Mouse (Mus musculus) hematopoietic stem cell, adult 5-6 weeks (primary cell): ENCODE measurements around the gene Chaf1a. TPM values are rescaled to one million over a fixed set of nuclear protein-coding genes. Genes with fewer than 3 reads are reported as not detected.
"Not testable (repeated sequence)": the region's sequence is repeated elsewhere in the genome, so short reads cannot be mapped to it uniquely, and the experiment has no call there.

Experiments
- ATAC-seq, 2 experiments: fragments of 125-278 bp in 1 of 2; replicated peaks in 1 of 2; 2 replicates each; pipeline ENCODE4 v1.8.0; 2016 to 2017; ENCODE audit warnings: inconsistent platforms in 2 of 2, mild to moderate bottlenecking in 2 of 2, moderate number of reproducible peaks in 2 of 2, low read depth in 1 of 2, moderate TSS enrichment in 1 of 2; ENCODE audit not compliant: low FRiP score in 2 of 2, poor library complexity in 2 of 2, severe bottlenecking in 2 of 2, insufficient read depth in 1 of 2, low TSS enrichment in 1 of 2
- total RNA-seq: library from RNA; stranded (forward); fragments of 172-1452, 232-1000 nt; gene quantifications from 2 replicates; pipeline ENCODE4 v1.2.3, GENCODE M21; 2017

Chaf1a gene
- total RNA-seq, 1 experiment from 2014 or later, result 29.7 TPM

GRCm38 (mm10) chr17:56066451-56066850, 26.2 kb downstream of the Chaf1a start:
- ATAC-seq, result no peak

GRCm38 (mm10) chr17:56069066-56069465, 28.8 kb downstream of the Chaf1a start:
- no peak for ATAC-seq

- ATAC-seq, result no peak
Observed at GRCm38 (mm10) chr17:56071126-56071525, 30.9 kb downstream of the Chaf1a start.

GRCm38 (mm10) chr17:56072243-56072642, 32.0 kb downstream of the Chaf1a start:
- ATAC-seq, result no peak

GRCm38 (mm10) chr17:56074097-56074826, 34.0 kb downstream of the Chaf1a start:
- peak; percentile 13 to 44; a peak in 3 of 4 replicates for ATAC-seq

- peak; percentile 28 to 44 for ATAC-seq
Observed at GRCm38 (mm10) chr17:56074827-56075208, 34.6 kb downstream of the Chaf1a start, which contains the start of gene Ubxn6. TSS of gene Ubxn6 (minus strand) at chr17:56075028.

GRCm38 (mm10) chr17:56077523-56077922, 37.3 kb downstream of the Chaf1a start:
- no peak for ATAC-seq

- ATAC-seq, result not testable (repeated sequence)
Observed at GRCm38 (mm10) chr17:56078361-56078760, 38.1 kb downstream of the Chaf1a start.

GRCm38 (mm10) chr17:56078880-56079795, 38.9 kb downstream of the Chaf1a start, which contains the start of gene Hdgfl2:
TSS of gene Hdgfl2 (plus strand) at chr17:56079634.
- peak; percentile 82 to 84 for ATAC-seq

GRCm38 (mm10) chr17:56079921-56080320, 39.7 kb downstream of the Chaf1a start:
- no peak for ATAC-seq

- no peak for ATAC-seq
Observed at GRCm38 (mm10) chr17:56080781-56081585, 40.7 kb downstream of the Chaf1a start.

- no peak for ATAC-seq
Observed at GRCm38 (mm10) chr17:56092312-56092711, 52.1 kb downstream of the Chaf1a start.

- ATAC-seq, result no peak
Observed at GRCm38 (mm10) chr17:56092794-56093193, 52.6 kb downstream of the Chaf1a start.

- no peak for ATAC-seq
Observed at GRCm38 (mm10) chr17:56096883-56097282, 56.6 kb downstream of the Chaf1a start.

GRCm38 (mm10) chr17:56098180-56098579, 57.9 kb downstream of the Chaf1a start:
- no peak for ATAC-seq

GRCm38 (mm10) chr17:56098711-56099572, 58.7 kb downstream of the Chaf1a start:
- no peak for ATAC-seq

- no peak for ATAC-seq
Observed at GRCm38 (mm10) chr17:56100811-56101210, 60.6 kb downstream of the Chaf1a start.
